Mouse (Mus musculus) gastrocnemius, postnatal 10 days (tissue): ENCODE data around the gene Phospho2. TPM values are rescaled to one million over a fixed set of nuclear protein-coding genes. Genes with fewer than 3 reads are reported as not detected.
A peak's percentile ranks its signal among the peaks of the same experiment; 100 is the strongest.

ENCODE experiments used
- DNase-seq: peaks from one replicate; pipeline ENCODE4 v3.0.0; 2021; ENCODE audit warnings: mixed read lengths
- total RNA-seq, 2 experiments: library from RNA; stranded (reverse); gene quantifications; 2 replicates each; pipeline ENCODE4 v1.2.3; 2021

Phospho2 gene
- total RNA-seq, 2 experiments from 2014 or later, result 8.6 to 8.9 TPM

- peak; percentile 47 for DNase-seq
These were observed 33.8 kb downstream of the Phospho2 start for GRCm38 (mm10) chr2:69823129-69823677.

- DNase-seq, result no peak
These were observed 36.5 kb downstream of the Phospho2 start for GRCm38 (mm10) chr2:69825898-69826297.

- no peak for DNase-seq
These were observed 37.0 kb downstream of the Phospho2 start for GRCm38 (mm10) chr2:69826380-69826779.

GRCm38 (mm10) chr2:69828031-69828430 is 38.6 kb downstream of the Phospho2 start:
- no peak for DNase-seq

GRCm38 (mm10) chr2:69829680-69830079 is 40.3 kb downstream of the Phospho2 start:
- DNase-seq, result no peak

GRCm38 (mm10) chr2:69830116-69830515 is 40.7 kb downstream of the Phospho2 start:
- no peak for DNase-seq

- DNase-seq, result no peak
These were observed 48.0 kb downstream of the Phospho2 start for GRCm38 (mm10) chr2:69837244-69837967.

GRCm38 (mm10) chr2:69837996-69838395 is 48.6 kb downstream of the Phospho2 start:
- DNase-seq, result no peak

- no peak for DNase-seq
These were observed 49.3 kb downstream of the Phospho2 start for GRCm38 (mm10) chr2:69838707-69839106.

GRCm38 (mm10) chr2:69840261-69840660 is 50.8 kb downstream of the Phospho2 start:
- DNase-seq, result no peak

GRCm38 (mm10) chr2:69849215-69849614 is 59.8 kb downstream of the Phospho2 start:
- no peak for DNase-seq

Other genes with a start within 250 kb of the Phospho2 start
- under 1 TPM in 1 of 2 experiments, not detected in 1; 0.02 TPM for gene Lrp2, start 203.6 kb upstream of the Phospho2 start, total RNA-seq
- 1 to 10 TPM; 4.0 to 4.3 TPM for gene Bbs5, start 142.5 kb upstream of the Phospho2 start, total RNA-seq
- 100 to 1,000 TPM; 508 to 520 TPM for gene Klhl41, start 119.5 kb upstream of the Phospho2 start, total RNA-seq
- gene Fastkd1, start 76.1 kb upstream of the Phospho2 start, total RNA-seq, result 10 to 100 TPM; 11.0 to 12.7 TPM
- gene Ppig, start 67.1 kb upstream of the Phospho2 start, total RNA-seq, result 10 to 100 TPM; 36.9 to 41.6 TPM
- under 1 TPM; 0.54 to 0.65 TPM for gene Ccdc173, start within 50 bp of the Phospho2 start, total RNA-seq
- gene Klhl23, start 32.3 kb downstream of the Phospho2 start, total RNA-seq, result 10 to 100 TPM; 19.8 to 20.9 TPM
- gene Ssb, start 71.9 kb downstream of the Phospho2 start, total RNA-seq, result 100 to 1,000 TPM; 102 to 114 TPM
- 10 to 100 TPM; 19.6 to 21.4 TPM for gene Mettl5, start 96.0 kb downstream of the Phospho2 start, total RNA-seq
- gene Ubr3, start 107.6 kb downstream of the Phospho2 start, total RNA-seq, result 100 to 1,000 TPM; 106 to 107 TPM
- gene Myo3b, start 249.5 kb downstream of the Phospho2 start, total RNA-seq, result under 1 TPM in 1 of 2 experiments, not detected in 1; 0.09 TPM